Mouse (Mus musculus): Measurements from ENCODE around the gene Gm20708.
A peak's percentile ranks its signal among the peaks of the same experiment; 100 is the strongest.
"Not testable (repeated sequence)": the region's sequence is repeated elsewhere in the genome, so short reads cannot be mapped to it uniquely, and the experiment has no call there.

Gm20708 gene

GRCm38 (mm10) chr11:117827386-117827785 lies 17.9 kb downstream of the Gm20708 start:
- H3K4me3 ChIP-seq (replicated peaks; ENCODE audit: low read length): no peak overlapping the region
- no peak for TF ChIP-seq POU5F1 (IDR thresholded peaks at IDR 0.05; ENCODE audit: borderline replicate concordance, low read length)
- TF ChIP-seq NANOG (IDR thresholded peaks at IDR 0.05; ENCODE audit: borderline replicate concordance, low read length): no peak
- TF ChIP-seq CTCF (conservative IDR thresholded peaks at IDR 0.05; ENCODE audit: low read length): no peak
- no peaks in the 10 kb centered on the region for H3K27me3 ChIP-seq (ENCODE audit: insufficient read depth, low read length)
- H3K9me3 ChIP-seq (ENCODE audit: low read length): no peaks in the 10 kb centered on the region
- H3K36me3 ChIP-seq (ENCODE audit: insufficient read depth, low read length): peaks cover 21% of the 10 kb centered on the region
- peaks cover 93% of the 10 kb centered on the region for H3K4me1 ChIP-seq (replicated peaks; ENCODE audit: low read depth, low read length)

DNA sequence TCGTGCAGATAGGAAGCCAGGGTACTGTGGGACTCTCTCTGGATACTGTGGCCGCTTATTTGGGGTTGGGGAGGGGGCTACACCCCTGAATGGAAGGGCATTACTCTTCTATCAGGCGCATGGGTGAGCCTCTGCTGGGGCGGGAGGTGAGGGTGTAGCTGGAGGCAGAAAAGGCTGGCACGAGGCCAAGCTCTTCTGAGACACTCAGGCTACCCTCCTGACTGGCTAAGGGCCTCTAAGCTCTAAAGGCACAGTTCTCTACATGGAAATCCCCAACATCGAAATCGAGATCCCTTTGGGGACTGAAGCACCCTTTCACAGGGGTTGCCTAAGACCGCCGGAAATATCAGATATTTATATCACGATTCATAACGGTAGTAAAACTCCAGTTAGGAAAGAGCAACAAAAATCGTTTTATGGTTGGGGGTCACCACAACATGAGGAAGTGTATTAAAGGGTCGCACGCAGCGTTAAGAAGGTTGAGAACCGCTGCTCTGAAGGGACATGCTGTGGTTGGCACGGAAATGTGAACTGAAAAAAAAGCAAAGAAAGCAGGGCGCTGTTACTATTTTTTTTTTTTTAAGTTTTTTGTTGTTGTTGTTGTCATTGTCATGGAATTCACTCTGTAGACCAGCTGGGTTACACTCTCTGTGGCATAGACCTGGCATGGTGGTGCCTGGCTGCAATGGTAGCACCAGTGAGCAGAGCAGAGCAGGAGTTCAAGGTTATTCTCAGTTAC lies 18.9 kb downstream of the Gm20708 start:
- Histone ChIP-seq H3K27me3 (ENCODE audit: insufficient read depth, low read length) (no peaks in the 10 kb centered on the region), H3K36me3 (ENCODE audit: insufficient read depth, low read length) (peaks cover 11% of the 10 kb centered on the region), H3K4me1 (replicated peaks; ENCODE audit: low read depth, low read length) (peaks cover 91% of the 10 kb centered on the region), H3K9me3 (ENCODE audit: low read length) (no peaks in the 10 kb centered on the region), H3K4me3 (replicated peaks; ENCODE audit: low read length) (peak overlapping the region; percentile 17)
- TF ChIP-seq POU5F1 (IDR thresholded peaks at IDR 0.05; ENCODE audit: borderline replicate concordance, low read length): no peak
- TF ChIP-seq NANOG (IDR thresholded peaks at IDR 0.05; ENCODE audit: borderline replicate concordance, low read length): no peak
- no peak for TF ChIP-seq CTCF (conservative IDR thresholded peaks at IDR 0.05; ENCODE audit: low read length)

- 0 out of 2 replicates have a peak overlapping the region, but pooled peaks have one; percentile 11 for H3K4me3 ChIP-seq (replicated peaks; ENCODE audit: low read length)
- H3K4me1 ChIP-seq (replicated peaks; ENCODE audit: low read depth, low read length): peaks cover 89% of the 10 kb centered on the region
- H3K27me3 ChIP-seq (ENCODE audit: insufficient read depth, low read length): no peaks in the 10 kb centered on the region
- H3K9me3 ChIP-seq (ENCODE audit: low read length): no peaks in the 10 kb centered on the region
- TF ChIP-seq CTCF (conservative IDR thresholded peaks at IDR 0.05; ENCODE audit: low read length) (no peak), POU5F1 (IDR thresholded peaks at IDR 0.05; ENCODE audit: borderline replicate concordance, low read length) (no peak), NANOG (IDR thresholded peaks at IDR 0.05; ENCODE audit: borderline replicate concordance, low read length) (no peak)
- peaks cover 4% of the 10 kb centered on the region for H3K36me3 ChIP-seq (ENCODE audit: insufficient read depth, low read length)
Measured at GRCm38 (mm10) chr11:117828888-117829604, 19.6 kb downstream of the Gm20708 start.

- Histone ChIP-seq H3K36me3 (ENCODE audit: insufficient read depth, low read length) (no peaks in the 10 kb centered on the region), H3K4me1 (replicated peaks; ENCODE audit: low read depth, low read length) (peaks cover 91% of the 10 kb centered on the region), H3K27me3 (ENCODE audit: insufficient read depth, low read length) (no peaks in the 10 kb centered on the region), H3K9me3 (ENCODE audit: low read length) (no peaks in the 10 kb centered on the region), H3K4me3 (replicated peaks; ENCODE audit: low read length) (no peak overlapping the region)
- no peak for TF ChIP-seq CTCF (conservative IDR thresholded peaks at IDR 0.05; ENCODE audit: low read length)
- no peak for TF ChIP-seq POU5F1 (IDR thresholded peaks at IDR 0.05; ENCODE audit: borderline replicate concordance, low read length)
- TF ChIP-seq NANOG (IDR thresholded peaks at IDR 0.05; ENCODE audit: borderline replicate concordance, low read length): no peak
Measured at GRCm38 (mm10) chr11:117829671-117830215, 20.3 kb downstream of the Gm20708 start.

- Histone ChIP-seq H3K36me3 (ENCODE audit: insufficient read depth, low read length) (no peaks in the 10 kb centered on the region), H3K4me1 (replicated peaks; ENCODE audit: low read depth, low read length) (peaks cover 92% of the 10 kb centered on the region), H3K27me3 (ENCODE audit: insufficient read depth, low read length) (no peaks in the 10 kb centered on the region), H3K9me3 (ENCODE audit: low read length) (no peaks in the 10 kb centered on the region), H3K4me3 (replicated peaks; ENCODE audit: low read length) (0 out of 2 replicates have a peak overlapping the region, but pooled peaks have one; percentile 13)
- TF ChIP-seq CTCF (conservative IDR thresholded peaks at IDR 0.05; ENCODE audit: low read length): no peak
- TF ChIP-seq NANOG (IDR thresholded peaks at IDR 0.05; ENCODE audit: borderline replicate concordance, low read length): no peak
- no peak for TF ChIP-seq POU5F1 (IDR thresholded peaks at IDR 0.05; ENCODE audit: borderline replicate concordance, low read length)
Measured at GRCm38 (mm10) chr11:117830401-117830800, 20.9 kb downstream of the Gm20708 start.

DNA sequence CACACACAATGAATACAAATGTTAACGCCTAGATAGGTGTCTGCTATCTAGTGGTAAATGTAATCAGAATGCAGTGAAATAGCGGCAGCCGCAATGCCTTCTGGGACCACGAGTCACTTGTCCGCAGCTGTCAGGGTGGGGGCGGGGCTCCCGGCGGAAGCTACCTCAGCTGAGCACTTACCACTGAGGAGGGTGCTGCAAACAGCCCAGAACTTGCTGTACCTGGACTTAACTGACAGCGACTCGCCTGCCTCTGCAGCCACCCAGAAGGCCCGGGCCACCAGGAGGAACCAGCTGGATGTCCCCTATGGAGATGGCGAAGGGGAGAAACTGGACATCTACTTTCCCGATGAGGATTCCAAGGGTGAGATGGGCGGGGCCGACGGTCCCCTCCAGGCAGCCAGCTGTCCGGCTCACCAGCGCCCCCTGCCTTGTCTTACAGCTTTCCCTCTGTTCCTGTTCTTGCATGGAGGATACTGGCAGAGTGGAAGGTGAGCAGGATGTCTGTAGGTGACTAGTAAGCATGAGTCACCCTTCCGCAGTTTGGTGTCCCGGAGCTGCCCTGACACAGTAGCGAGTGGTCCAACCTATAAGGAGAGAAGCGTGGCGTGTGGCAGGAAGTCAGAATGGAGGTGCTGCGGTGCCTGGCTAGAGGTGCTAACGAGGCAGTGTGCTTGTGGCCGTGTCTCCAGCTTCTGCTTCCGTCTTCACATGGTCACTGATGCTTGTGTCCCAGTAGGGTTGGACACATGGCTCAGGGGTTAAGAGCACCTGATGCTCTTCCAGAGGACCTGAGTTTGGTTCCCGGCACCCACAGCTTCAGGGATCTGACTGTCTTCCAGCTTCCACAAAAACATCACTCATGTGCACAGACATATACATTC lies 22.9 kb downstream of the Gm20708 start:
- peaks cover 94% of the 10 kb centered on the region for H3K4me1 ChIP-seq (replicated peaks; ENCODE audit: low read depth, low read length)
- no peaks in the 10 kb centered on the region for H3K36me3 ChIP-seq (ENCODE audit: insufficient read depth, low read length)
- H3K9me3 ChIP-seq (ENCODE audit: low read length): no peaks in the 10 kb centered on the region
- no peaks in the 10 kb centered on the region for H3K27me3 ChIP-seq (ENCODE audit: insufficient read depth, low read length)
- peak overlapping the region; percentile 82 for H3K4me3 ChIP-seq (replicated peaks; ENCODE audit: low read length)
- TF ChIP-seq CTCF (conservative IDR thresholded peaks at IDR 0.05; ENCODE audit: low read length) (peak; percentile 71), NANOG (IDR thresholded peaks at IDR 0.05; ENCODE audit: borderline replicate concordance, low read length) (no peak)

GRCm38 (mm10) chr11:117833509-117833908 lies 24.0 kb downstream of the Gm20708 start:
- not testable (repeated sequence) for H3K27me3 ChIP-seq (ENCODE audit: insufficient read depth, low read length); H3K4me3 ChIP-seq (replicated peaks; ENCODE audit: low read length); H3K9me3 ChIP-seq (ENCODE audit: low read length); H3K36me3 ChIP-seq (ENCODE audit: insufficient read depth, low read length)
- peaks cover 93% of the 10 kb centered on the region for H3K4me1 ChIP-seq (replicated peaks; ENCODE audit: low read depth, low read length)

- no peaks in the 10 kb centered on the region for H3K36me3 ChIP-seq (ENCODE audit: insufficient read depth, low read length)
- no peaks in the 10 kb centered on the region for H3K9me3 ChIP-seq (ENCODE audit: low read length)
- H3K27me3 ChIP-seq (ENCODE audit: insufficient read depth, low read length): no peaks in the 10 kb centered on the region
- no peak for TF ChIP-seq POU5F1 (IDR thresholded peaks at IDR 0.05; ENCODE audit: borderline replicate concordance, low read length)
- TF ChIP-seq NANOG (IDR thresholded peaks at IDR 0.05; ENCODE audit: borderline replicate concordance, low read length): no peak
- TF ChIP-seq CTCF (conservative IDR thresholded peaks at IDR 0.05; ENCODE audit: low read length): no peak
- H3K4me1 ChIP-seq (replicated peaks; ENCODE audit: low read depth, low read length): peaks cover 93% of the 10 kb centered on the region
- H3K4me3 ChIP-seq (replicated peaks; ENCODE audit: low read length): no peak overlapping the region
Measured at GRCm38 (mm10) chr11:117834086-117834485, 24.6 kb downstream of the Gm20708 start.

All from E14TG2a.4 (cell line).